Mouse (Mus musculus) hindbrain, embryonic 16.5 days (tissue): ENCODE data around the gene Bend4. TPM values are rescaled to one million over a fixed set of nuclear protein-coding genes. Genes with fewer than 3 reads are reported as not detected.

Experiments
- ATAC-seq: fragments of 200-750 bp; cut with Nextera tagmentation; 2 replicates; pipeline ENCODE4 v1.8.0; 2017; ENCODE audit warnings: moderate TSS enrichment, moderate library complexity
- H3K27ac ChIP-seq: fragments of 300-500 bp; sonication (generic); 2 replicates; pipeline ENCODE4 v1.5.1; 2014; ENCODE audit warnings: low read depth, mild to moderate bottlenecking, control low read depth, low read length, moderate library complexity
- H3K27me3 ChIP-seq: fragments of 300-500 bp; sonication (generic); replicated peaks from 2 replicates; pipeline ENCODE4 v1.6.1; 2014; ENCODE audit warnings: low read length; ENCODE audit not compliant: control insufficient read depth, insufficient read depth
- H3K36me3 ChIP-seq: fragments of 300-500 bp; sonication (generic); 2 replicates; pipeline ENCODE4 v1.6.1; 2014; ENCODE audit warnings: mild to moderate bottlenecking, low read length, moderate library complexity, mixed read lengths; ENCODE audit not compliant: control insufficient read depth, insufficient read depth
- H3K4me1 ChIP-seq: fragments of 300-500 bp; sonication (generic); 2 replicates; pipeline ENCODE4 v1.6.1; 2014; ENCODE audit warnings: low read depth, low read length; ENCODE audit not compliant: control insufficient read depth, insufficient read depth
- H3K4me2 ChIP-seq: fragments of 300-500 bp; sonication (generic); 2 replicates; pipeline ENCODE4 v1.6.1; 2014; ENCODE audit warnings: mild to moderate bottlenecking, low read length, control low read depth, moderate library complexity
- H3K4me3 ChIP-seq: fragments of 300-500 bp; sonication (generic); 2 replicates; pipeline ENCODE4 v1.5.1; 2014; ENCODE audit warnings: mild to moderate bottlenecking, low read length, control low read depth, moderate library complexity
- H3K9ac ChIP-seq: fragments of 300-500 bp; sonication (generic); 2 replicates; pipeline ENCODE4 v1.6.1; 2014; ENCODE audit warnings: low read depth, mild to moderate bottlenecking, control low read depth, low read length, moderate library complexity
- H3K9me3 ChIP-seq: fragments of 300-500 bp; sonication (generic); 2 replicates; pipeline ENCODE4 v1.6.1; 2014; ENCODE audit warnings: mild to moderate bottlenecking, low read length, moderate library complexity; ENCODE audit not compliant: control insufficient read depth
- WGBS: fragments of 180-500 bp; shearing (Covaris S2); extraction: QIAGEN DNeasy Blood & Tissue Kit; methylation state at CpG from one replicate; pipeline ENCODE4 v1.1.7; 2014; 5-methylcytosine and 5-hydroxymethylcytosine counted together
- polyA plus RNA-seq: library from polyadenylated mRNA; unstranded; fragments of >200 nt; fragmentation: Nextera tagmentation; extraction: Ambion mirVana; gene quantifications from 2 replicates; pipeline ENCODE4 v1.2.1, GENCODE M21; 2015

Gene Bend4
- polyA plus RNA-seq, 1 experiment from 2014 or later: 11.4 TPM

- no peak for ATAC-seq
- Histone ChIP-seq H3K9me3 (no peaks in the 10 kb centered on the region), H3K4me1 (peaks cover 19% of the 10 kb centered on the region), H3K27ac (no peak overlapping the region), H3K4me3 (no peak overlapping the region), H3K4me2 (no peak overlapping the region), H3K27me3 (no peaks in the 10 kb centered on the region), H3K36me3 (no peaks in the 10 kb centered on the region), H3K9ac (no peak overlapping the region)
- 36% methylated on average over 3 of the region's 3 CpGs for WGBS
Observed at GRCm38 (mm10) chr5:67424636-67425035, 3.5 kb downstream of the Bend4 start.

GRCm38 (mm10) chr5:67423963-67424362 is 4.1 kb downstream of the Bend4 start:
- no peaks in the 10 kb centered on the region for H3K27me3 ChIP-seq
- 26% methylated on average over 2 of the region's 2 CpGs for WGBS
- H3K27ac ChIP-seq: no peak overlapping the region
- no peak overlapping the region for H3K9ac ChIP-seq
- no peaks in the 10 kb centered on the region for H3K36me3 ChIP-seq
- H3K4me2 ChIP-seq: no peak overlapping the region
- H3K9me3 ChIP-seq: no peaks in the 10 kb centered on the region
- H3K4me1 ChIP-seq: peaks cover 19% of the 10 kb centered on the region
- no peak overlapping the region for H3K4me3 ChIP-seq
- ATAC-seq: no peak

GRCm38 (mm10) chr5:67423326-67423725 is 4.8 kb downstream of the Bend4 start:
- no peaks in the 10 kb centered on the region for H3K9me3 ChIP-seq
- no peaks in the 10 kb centered on the region for H3K27me3 ChIP-seq
- H3K36me3 ChIP-seq: no peaks in the 10 kb centered on the region
- H3K27ac ChIP-seq: no peak overlapping the region
- no peak for ATAC-seq
- peak overlapping the region; percentile 31; the same call in 1 of the 2 replicates for H3K9ac ChIP-seq
- H3K4me1 ChIP-seq: peaks cover 19% of the 10 kb centered on the region
- peak overlapping the region; percentile 18 for H3K4me2 ChIP-seq
- no peak overlapping the region for H3K4me3 ChIP-seq
- 35% methylated on average over 9 of the region's 9 CpGs for WGBS

GRCm38 (mm10) chr5:67419407-67419806 is 8.7 kb downstream of the Bend4 start:
- Histone ChIP-seq H3K4me2 (no peak overlapping the region), H3K4me3 (no peak overlapping the region), H3K4me1 (0 out of 2 replicates have a peak, but pooled peaks cover 6% of the 10 kb centered on the region), H3K27me3 (no peaks in the 10 kb centered on the region), H3K9me3 (no peaks in the 10 kb centered on the region), H3K36me3 (peaks cover 5% of the 10 kb centered on the region; the same call in 1 of the 2 replicates), H3K9ac (no peak overlapping the region), H3K27ac (no peak overlapping the region)
- WGBS: 87% methylated on average over 4 of the region's 4 CpGs
- no peak for ATAC-seq

- H3K9me3 ChIP-seq: no peaks in the 10 kb centered on the region
- no peak overlapping the region for H3K4me3 ChIP-seq
- 86% methylated on average over 7 of the region's 7 CpGs for WGBS
- no peak overlapping the region for H3K4me2 ChIP-seq
- no peak overlapping the region for H3K27ac ChIP-seq
- ATAC-seq: no peak
- no peaks in the 10 kb centered on the region for H3K4me1 ChIP-seq
- no peaks in the 10 kb centered on the region for H3K36me3 ChIP-seq
- no peak overlapping the region for H3K9ac ChIP-seq
- H3K27me3 ChIP-seq: no peaks in the 10 kb centered on the region
Observed at GRCm38 (mm10) chr5:67411475-67411874, 16.6 kb downstream of the Bend4 start.

- Histone ChIP-seq H3K4me1 (no peaks in the 10 kb centered on the region), H3K9ac (no peak overlapping the region), H3K27me3 (no peaks in the 10 kb centered on the region), H3K4me3 (no peak overlapping the region), H3K36me3 (no peaks in the 10 kb centered on the region), H3K4me2 (no peak overlapping the region), H3K9me3 (no peaks in the 10 kb centered on the region), H3K27ac (no peak overlapping the region)
- WGBS: 90% methylated on average over 4 of the region's 4 CpGs
- ATAC-seq: no peak
Observed at GRCm38 (mm10) chr5:67410426-67410825, 17.7 kb downstream of the Bend4 start.

- no peak overlapping the region for H3K4me2 ChIP-seq
- WGBS: 91% methylated on average over 6 of the region's 6 CpGs
- no peak overlapping the region for H3K4me3 ChIP-seq
- H3K36me3 ChIP-seq: no peaks in the 10 kb centered on the region; the same call in none of the 2 replicates
- no peaks in the 10 kb centered on the region for H3K9me3 ChIP-seq
- no peak overlapping the region for H3K9ac ChIP-seq
- H3K27me3 ChIP-seq: no peaks in the 10 kb centered on the region
- no peak overlapping the region for H3K27ac ChIP-seq
- no peaks in the 10 kb centered on the region for H3K4me1 ChIP-seq
- no peak for ATAC-seq
Observed at GRCm38 (mm10) chr5:67408391-67408790, 19.7 kb downstream of the Bend4 start.

GRCm38 (mm10) chr5:67404919-67405318 is 23.2 kb downstream of the Bend4 start:
- WGBS: 89% methylated on average over 9 of the region's 9 CpGs
- ATAC-seq: no peak
- Histone ChIP-seq H3K9me3 (no peaks in the 10 kb centered on the region), H3K4me3 (no peak overlapping the region), H3K27me3 (no peaks in the 10 kb centered on the region), H3K4me2 (no peak overlapping the region), H3K9ac (no peak overlapping the region), H3K27ac (no peak overlapping the region), H3K36me3 (no peaks in the 10 kb centered on the region; the same call in none of the 2 replicates), H3K4me1 (no peaks in the 10 kb centered on the region)

- Histone ChIP-seq H3K9ac (no peak overlapping the region), H3K4me2 (no peak overlapping the region), H3K27me3 (no peaks in the 10 kb centered on the region), H3K4me1 (no peaks in the 10 kb centered on the region), H3K4me3 (no peak overlapping the region), H3K36me3 (no peaks in the 10 kb centered on the region; the same call in none of the 2 replicates), H3K27ac (no peak overlapping the region), H3K9me3 (no peaks in the 10 kb centered on the region)
- 82% methylated on average over 7 of the region's 7 CpGs for WGBS
- ATAC-seq: no peak
Observed at GRCm38 (mm10) chr5:67404380-67404779, 23.7 kb downstream of the Bend4 start.

GRCm38 (mm10) chr5:67401612-67402011 is 26.5 kb downstream of the Bend4 start:
- no peak overlapping the region for H3K4me2 ChIP-seq
- no peak overlapping the region for H3K9ac ChIP-seq
- no peak overlapping the region for H3K27ac ChIP-seq
- 74% methylated on average over 9 of the region's 9 CpGs for WGBS
- H3K36me3 ChIP-seq: peaks cover 12% of the 10 kb centered on the region
- no peaks in the 10 kb centered on the region for H3K27me3 ChIP-seq
- H3K4me3 ChIP-seq: no peak overlapping the region
- no peak for ATAC-seq
- no peaks in the 10 kb centered on the region for H3K9me3 ChIP-seq
- no peaks in the 10 kb centered on the region for H3K4me1 ChIP-seq
